Mouse (Mus musculus) lung, postnatal 0 days (tissue): ENCODE measurements around the gene 4930519P11Rik.
A peak's percentile ranks its signal among the peaks of the same experiment; 100 is the strongest.

ENCODE experiments used
- CTCF ChIP-seq: IDR thresholded peaks from 2 replicates; pipeline ENCODE4 v1.5.1; 2016; ENCODE audit warnings: antibody characterized with exemption, mild to moderate bottlenecking
- EP300 ChIP-seq: IDR thresholded peaks from 2 replicates; pipeline ENCODE4 v1.6.1; 2016; ENCODE audit warnings: antibody characterized with exemption, mild to moderate bottlenecking, control low read depth

DNA sequence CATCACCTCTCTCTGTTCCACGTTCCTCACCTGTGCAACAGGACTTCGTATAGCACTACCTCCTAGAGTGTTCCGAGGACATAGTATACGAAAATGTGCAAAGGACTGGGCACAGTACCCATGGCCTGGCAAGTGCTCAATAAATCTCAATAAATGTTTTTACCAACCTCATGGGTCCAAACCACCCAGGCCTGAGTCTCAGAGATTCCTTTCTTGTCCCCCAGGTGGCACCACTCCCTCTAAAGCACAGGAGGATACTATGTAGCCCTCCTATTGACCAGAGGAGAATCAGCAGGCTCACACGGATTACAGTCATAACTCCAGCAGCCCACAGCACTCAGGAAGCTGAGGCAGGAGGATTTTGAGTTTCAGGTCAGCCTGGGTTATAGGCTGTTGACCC lies 33.4 kb upstream of the 4930519P11Rik start:
- TF ChIP-seq CTCF: peak; percentile 66
- TF ChIP-seq EP300: no peak
